ENCODE assay signal across 15 mouse cellular contexts in the genomic region with DNA sequence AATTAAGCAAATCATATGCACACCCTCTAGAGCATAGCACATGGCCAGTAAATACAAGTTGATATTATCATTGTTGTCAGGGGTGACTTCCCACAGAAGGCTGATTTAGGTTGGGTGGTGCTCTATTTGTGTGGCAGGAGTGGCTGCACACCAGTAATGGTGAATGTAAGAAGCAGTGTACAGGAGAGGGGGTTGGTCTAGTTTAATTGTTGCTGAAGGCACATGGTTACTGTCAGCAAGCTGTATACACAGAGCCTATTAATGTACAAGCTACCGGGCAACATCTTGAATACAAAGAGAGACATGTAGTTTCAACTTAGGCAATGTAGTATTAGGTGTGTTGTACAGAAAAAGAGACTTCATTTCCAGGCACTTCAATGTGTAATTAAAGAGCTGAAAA.
"Had no signal": no experiment of that assay in that cellular context is flagged by ENCODE, and none has a peak within 500 bp of the region (broad histone marks: within the 10 kb centered on the region; RNA-seq: fewer than 3 reads in every experiment).

No protein-coding gene starts in this region.

- H3K27me3 ChIP-seq: limb, embryonic 15.5 days; liver, embryonic 12.5 days; neural tube, embryonic 13.5 days had no signal

- H3K4me1 ChIP-seq: limb, embryonic 15.5 days; liver, embryonic 12.5 days; neural tube, embryonic 13.5 days had no signal

- ATAC-seq: liver, embryonic 12.5 days had no signal

- H3K9me3 ChIP-seq: limb, embryonic 15.5 days; liver, embryonic 12.5 days; neural tube, embryonic 13.5 days had no signal

- H3K36me3 ChIP-seq: limb, embryonic 15.5 days; liver, embryonic 12.5 days; neural tube, embryonic 13.5 days had no signal

- H3K4me3 ChIP-seq: left cerebral cortex, adult 2 months; limb, embryonic 15.5 days; liver, embryonic 12.5 days; neural tube, embryonic 13.5 days had no signal

- H3K9ac ChIP-seq: limb, embryonic 15.5 days; liver, embryonic 12.5 days; lung, embryonic 14.5 days; neural tube, embryonic 13.5 days had no signal

- H3K27ac ChIP-seq: left cerebral cortex, adult 2 months; limb, embryonic 15.5 days; liver, embryonic 12.5 days; macrophage; neural tube, embryonic 13.5 days had no signal

- DNase-seq: kidney, postnatal 10 days; kidney, postnatal 4 days; lung, embryonic 14.5 days; lung, postnatal 10 days; midbrain, embryonic 14.5 days; retina, postnatal 1 day; right cerebral cortex, postnatal 4 days; spleen, adult 18-20 months; thymus, adult 18-20 months; thymus, postnatal 14 days had no signal

- H3K4me2 ChIP-seq: limb, embryonic 15.5 days; liver, embryonic 12.5 days; lung, embryonic 14.5 days; neural tube, embryonic 13.5 days had no signal
